Mouse (Mus musculus) hindbrain, embryonic 13.5 days (tissue): ENCODE measurements around the gene Ube2g2. TPM values are rescaled to one million over a fixed set of nuclear protein-coding genes. Genes with fewer than 3 reads are reported as not detected.

Source experiments
- ATAC-seq: fragments of 200-750 bp; cut with Nextera tagmentation; 2 replicates; pipeline ENCODE4 v1.8.0; 2017; ENCODE audit warnings: moderate TSS enrichment; ENCODE audit not compliant: low FRiP score
- H3K27ac ChIP-seq: fragments of 300-500 bp; sonication (generic); 2 replicates; pipeline ENCODE4 v1.5.1; 2015; ENCODE audit warnings: inconsistent platforms, mild to moderate bottlenecking, moderate library complexity
- H3K27me3 ChIP-seq: fragments of 300-500 bp; sonication (generic); 2 replicates; pipeline ENCODE4 v1.6.1; 2015; ENCODE audit warnings: mild to moderate bottlenecking, inconsistent platforms
- H3K36me3 ChIP-seq: fragments of 300-500 bp; sonication (generic); 2 replicates; pipeline ENCODE4 v1.6.1; 2015; ENCODE audit warnings: mild to moderate bottlenecking, inconsistent platforms
- H3K4me1 ChIP-seq: fragments of 300-500 bp; sonication (generic); replicated peaks from 2 replicates; pipeline ENCODE4 v1.6.1; 2015; ENCODE audit warnings: inconsistent platforms
- H3K4me2 ChIP-seq: fragments of 300-500 bp; sonication (generic); 2 replicates; pipeline ENCODE4 v1.6.1; 2015; ENCODE audit warnings: inconsistent platforms, mild to moderate bottlenecking, moderate library complexity
- H3K4me3 ChIP-seq: fragments of 300-500 bp; sonication (generic); 2 replicates; pipeline ENCODE4 v1.5.1; 2015; ENCODE audit warnings: mild to moderate bottlenecking, inconsistent platforms
- H3K9ac ChIP-seq: fragments of 300-500 bp; sonication (generic); 2 replicates; pipeline ENCODE4 v1.6.1; 2015; ENCODE audit warnings: mild to moderate bottlenecking, inconsistent platforms
- H3K9me3 ChIP-seq: fragments of 300-500 bp; sonication (generic); 2 replicates; pipeline ENCODE4 v1.6.1; 2016; ENCODE audit warnings: inconsistent platforms
- WGBS: fragments of 180-500 bp; shearing (Covaris S2); methylation state at CpG from one replicate; pipeline ENCODE4 v1.1.7; 2015; 5-methylcytosine and 5-hydroxymethylcytosine counted together
- polyA plus RNA-seq: library from polyadenylated mRNA; unstranded; fragments of >200 nt; fragmentation: Nextera tagmentation; extraction: Ambion mirVana; gene quantifications from 2 replicates; pipeline ENCODE4 v1.2.1, GENCODE M21; 2015

Ube2g2 gene
- polyA plus RNA-seq, 1 experiment from 2014 or later, result 94.5 TPM

DNA sequence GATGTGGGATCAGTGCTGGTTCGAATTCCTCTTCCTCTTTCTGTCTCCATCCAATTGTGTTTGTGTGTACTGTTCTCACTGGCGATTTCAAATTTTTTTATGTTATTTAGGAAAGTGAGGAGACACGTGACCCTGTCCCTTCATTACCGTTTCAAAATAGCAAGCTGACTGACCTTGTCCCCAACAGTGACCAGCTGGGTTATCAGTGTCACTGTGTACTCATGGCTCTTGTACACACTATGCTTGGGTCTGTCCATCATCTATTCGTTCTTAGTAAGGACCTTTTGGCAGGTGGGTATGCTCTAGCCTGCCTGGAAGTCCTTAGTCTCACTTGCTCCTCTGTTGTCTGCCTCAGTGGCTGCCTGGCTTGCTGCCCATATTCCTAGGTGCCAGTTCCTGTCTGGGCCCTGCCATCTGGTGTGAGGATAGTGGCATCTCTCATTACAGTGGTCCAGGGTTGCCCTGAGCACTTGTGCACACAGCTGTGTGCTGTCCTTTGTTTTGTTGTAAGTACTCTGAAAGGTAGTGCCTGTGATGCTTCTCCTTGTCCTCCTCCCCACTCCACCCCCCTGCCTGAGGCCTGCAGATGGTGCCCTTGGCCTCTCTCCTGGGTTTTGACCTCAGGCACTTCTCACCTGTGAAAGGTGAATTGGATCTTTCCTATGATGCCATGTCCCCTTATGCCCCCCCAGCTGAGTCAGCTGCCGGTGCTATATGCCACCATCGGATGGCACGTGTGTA is 11.7 kb upstream of the Ube2g2 start:
- no peak for ATAC-seq
- H3K36me3 ChIP-seq, result peaks cover 58% of the 10 kb centered on the region
- H3K27me3 ChIP-seq, result no peaks in the 10 kb centered on the region
- peaks cover 35% of the 10 kb centered on the region for H3K4me1 ChIP-seq
- H3K27ac ChIP-seq, result peak overlapping the region; percentile 30; the same call in 1 of the 2 replicates
- no peaks in the 10 kb centered on the region for H3K9me3 ChIP-seq
- H3K4me2 ChIP-seq, result no peak overlapping the region
- no peak overlapping the region for H3K4me3 ChIP-seq
- WGBS, result 88% methylated on average over 8 of the region's 8 CpGs
- no peak overlapping the region for H3K9ac ChIP-seq

DNA sequence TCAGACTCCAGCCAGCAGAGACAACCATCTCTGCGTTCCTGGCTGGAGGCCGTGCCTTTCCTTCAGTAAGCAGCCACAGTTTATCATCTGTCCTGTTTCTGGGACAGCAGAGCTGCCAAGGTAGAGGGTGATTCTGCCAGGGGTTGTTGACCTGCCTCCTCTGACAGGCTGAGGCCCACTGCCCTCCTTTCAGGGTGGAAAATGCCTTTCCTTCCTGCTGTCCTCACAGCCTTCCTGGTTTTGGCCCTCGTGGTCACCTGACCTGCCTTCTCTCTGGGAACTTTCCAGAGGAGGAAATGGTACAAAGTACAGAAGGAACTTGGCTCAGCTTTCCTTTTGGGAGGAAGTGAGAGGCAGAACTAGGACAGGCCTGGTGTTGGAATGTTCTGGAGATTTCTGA is 8.7 kb upstream of the Ube2g2 start:
- Histone ChIP-seq H3K4me3 (no peak overlapping the region), H3K9me3 (no peaks in the 10 kb centered on the region), H3K4me2 (no peak overlapping the region), H3K4me1 (peaks cover 16% of the 10 kb centered on the region), H3K27ac (peak overlapping the region; percentile 9; the same call in 1 of the 2 replicates), H3K9ac (no peak overlapping the region), H3K27me3 (no peaks in the 10 kb centered on the region), H3K36me3 (peaks cover 86% of the 10 kb centered on the region)
- WGBS, result 95% methylated on average over 3 of the region's 3 CpGs
- ATAC-seq, result no peak

GRCm38 (mm10) chr10:77615647-77616046 is 6.4 kb upstream of the Ube2g2 start:
- Histone ChIP-seq H3K36me3 (peaks cover 75% of the 10 kb centered on the region), H3K27ac (no peak overlapping the region), H3K9me3 (no peaks in the 10 kb centered on the region), H3K4me3 (no peak overlapping the region), H3K27me3 (no peaks in the 10 kb centered on the region), H3K4me1 (peaks cover 2% of the 10 kb centered on the region), H3K4me2 (no peak overlapping the region), H3K9ac (no peak overlapping the region)
- ATAC-seq, result no peak
- 95% methylated on average over 8 of the region's 8 CpGs for WGBS

DNA sequence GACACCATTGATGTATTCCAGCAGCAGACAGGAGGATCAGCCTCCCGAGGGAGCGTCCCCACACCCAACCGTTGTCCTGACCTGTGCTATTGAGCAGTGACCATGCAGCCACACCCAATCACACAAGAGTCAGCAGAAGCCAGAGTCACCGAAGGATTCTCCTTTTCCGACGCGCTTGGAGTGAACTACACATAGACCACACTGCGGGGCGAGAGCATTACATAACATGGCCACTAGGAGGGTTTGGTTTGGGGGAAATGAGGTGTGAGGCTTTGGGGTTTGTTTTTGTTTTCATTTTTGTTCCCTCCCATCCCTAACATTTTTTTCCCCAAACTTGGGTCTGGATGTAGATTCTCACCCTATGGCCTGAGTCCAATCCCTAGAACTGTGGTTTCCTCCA is 5.9 kb upstream of the Ube2g2 start:
- WGBS, result 97% methylated on average over 9 of the region's 9 CpGs
- ATAC-seq, result no peak
- no peak overlapping the region for H3K4me2 ChIP-seq
- no peaks in the 10 kb centered on the region for H3K27me3 ChIP-seq
- no peak overlapping the region for H3K4me3 ChIP-seq
- H3K4me1 ChIP-seq, result no peaks in the 10 kb centered on the region
- H3K36me3 ChIP-seq, result peaks cover 70% of the 10 kb centered on the region
- H3K27ac ChIP-seq, result no peak overlapping the region
- H3K9ac ChIP-seq, result no peak overlapping the region
- H3K9me3 ChIP-seq, result no peaks in the 10 kb centered on the region

DNA sequence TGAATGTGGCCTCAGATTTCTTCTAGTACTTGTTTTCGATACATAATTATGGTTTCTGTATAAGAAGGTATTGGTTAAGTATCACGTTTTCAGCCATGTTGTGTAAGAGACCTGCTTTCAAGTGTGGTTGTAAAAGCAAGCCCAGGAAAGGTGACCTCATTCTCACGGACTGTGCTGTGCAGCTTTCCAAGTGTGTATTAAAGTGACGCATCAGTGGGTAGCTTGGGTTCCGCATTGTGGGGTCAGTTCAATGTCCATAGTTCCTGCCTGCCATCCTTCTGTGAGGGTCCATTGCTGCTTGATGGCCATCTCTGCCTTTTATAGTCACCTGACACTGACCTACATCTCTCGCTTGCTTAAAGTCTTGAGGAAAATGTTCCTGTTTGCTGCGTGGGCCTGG is 5.1 kb upstream of the Ube2g2 start:
- Histone ChIP-seq H3K4me1 (peaks cover 6% of the 10 kb centered on the region), H3K4me3 (no peak overlapping the region), H3K27ac (no peak overlapping the region), H3K9ac (no peak overlapping the region), H3K36me3 (peaks cover 62% of the 10 kb centered on the region), H3K9me3 (no peaks in the 10 kb centered on the region), H3K4me2 (no peak overlapping the region), H3K27me3 (no peaks in the 10 kb centered on the region)
- WGBS, result 96% methylated on average over 7 of the region's 7 CpGs
- ATAC-seq, result no peak

DNA sequence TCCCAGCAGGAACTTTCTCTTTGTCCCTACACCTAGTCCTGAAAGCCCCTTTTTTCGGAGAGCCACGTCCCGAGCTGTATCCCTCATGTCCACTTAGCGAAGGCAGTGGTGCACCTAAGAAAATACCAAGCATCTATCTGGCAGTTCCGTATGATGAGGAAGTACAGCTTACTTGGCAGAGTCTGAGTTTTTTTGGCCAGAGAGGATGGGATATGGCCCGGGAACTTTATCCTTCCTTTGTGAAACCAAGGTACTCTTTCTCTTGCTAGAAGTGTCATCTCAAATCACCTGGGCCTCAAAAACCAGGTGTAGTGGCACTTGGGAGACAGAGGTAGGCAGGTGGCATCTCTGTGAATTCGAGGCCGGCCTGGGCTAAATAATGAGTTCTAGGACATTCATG is 529 bp upstream of the Ube2g2 start:
- Histone ChIP-seq H3K4me1 (peaks cover 43% of the 10 kb centered on the region), H3K4me2 (peak overlapping the region; percentile 79), H3K27ac (peak overlapping the region; percentile 89), H3K27me3 (no peaks in the 10 kb centered on the region), H3K36me3 (peaks cover 22% of the 10 kb centered on the region), H3K9ac (peak overlapping the region; percentile 98), H3K9me3 (no peaks in the 10 kb centered on the region), H3K4me3 (peak overlapping the region; percentile 87)
- no peak for ATAC-seq
- 81% methylated on average over 8 of the region's 8 CpGs for WGBS

DNA sequence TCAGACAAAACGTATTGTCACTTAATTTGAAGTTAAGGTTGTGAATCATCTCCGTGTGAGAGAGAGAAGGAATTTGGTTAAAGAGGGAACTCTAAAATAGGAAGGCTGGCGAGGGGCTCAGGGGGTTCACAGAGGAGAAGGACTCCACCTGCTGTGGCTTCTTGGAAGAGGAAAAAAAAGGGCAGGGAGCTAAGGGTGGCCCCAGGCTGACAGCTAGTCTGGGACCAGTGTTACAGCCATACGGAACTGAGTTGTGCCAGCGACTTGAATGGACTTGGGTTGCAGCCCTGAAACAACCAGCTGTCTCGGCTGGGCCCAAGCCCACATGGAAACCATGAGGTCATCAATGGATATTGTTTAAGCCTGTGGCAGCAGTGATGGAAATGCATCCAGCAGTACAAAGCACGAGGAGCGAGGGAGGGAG is 1.0 kb downstream of the Ube2g2 start:
- H3K36me3 ChIP-seq, result peaks cover 6% of the 10 kb centered on the region
- ATAC-seq, result peak; percentile 6; the same call in 1 of the 2 replicates
- 4% methylated on average over 8 of the region's 8 CpGs for WGBS
- H3K4me2 ChIP-seq, result peak overlapping the region; percentile 79
- H3K9me3 ChIP-seq, result no peaks in the 10 kb centered on the region
- H3K27me3 ChIP-seq, result no peaks in the 10 kb centered on the region
- H3K9ac ChIP-seq, result peak overlapping the region; percentile 98
- peak overlapping the region; percentile 42; the same call in 1 of the 2 replicates for H3K27ac ChIP-seq
- H3K4me3 ChIP-seq, result peak overlapping the region; percentile 87
- peaks cover 45% of the 10 kb centered on the region for H3K4me1 ChIP-seq

GRCm38 (mm10) chr10:77623639-77624400 is 1.7 kb downstream of the Ube2g2 start:
- Histone ChIP-seq H3K4me2 (peak overlapping the region; percentile 79), H3K9ac (peak overlapping the region; percentile 98), H3K4me1 (peaks cover 48% of the 10 kb centered on the region), H3K9me3 (no peaks in the 10 kb centered on the region), H3K4me3 (peak overlapping the region; percentile 87), H3K27me3 (no peaks in the 10 kb centered on the region), H3K36me3 (no peaks in the 10 kb centered on the region), H3K27ac (no peak overlapping the region)
- 95% methylated on average over 10 of the region's 10 CpGs for WGBS
- ATAC-seq, result no peak

GRCm38 (mm10) chr10:77624570-77624995 is 2.5 kb downstream of the Ube2g2 start:
- Histone ChIP-seq H3K9ac (peak overlapping the region; percentile 98; the same call in 1 of the 2 replicates), H3K27ac (no peak overlapping the region), H3K4me3 (0 out of 2 replicates have a peak overlapping the region, but pooled peaks have one; percentile 3), H3K27me3 (no peaks in the 10 kb centered on the region), H3K9me3 (no peaks in the 10 kb centered on the region), H3K4me1 (peaks cover 51% of the 10 kb centered on the region), H3K36me3 (no peaks in the 10 kb centered on the region), H3K4me2 (peak overlapping the region; percentile 79)
- ATAC-seq, result no peak
- WGBS, result 78% methylated on average over 7 of the region's 7 CpGs

DNA sequence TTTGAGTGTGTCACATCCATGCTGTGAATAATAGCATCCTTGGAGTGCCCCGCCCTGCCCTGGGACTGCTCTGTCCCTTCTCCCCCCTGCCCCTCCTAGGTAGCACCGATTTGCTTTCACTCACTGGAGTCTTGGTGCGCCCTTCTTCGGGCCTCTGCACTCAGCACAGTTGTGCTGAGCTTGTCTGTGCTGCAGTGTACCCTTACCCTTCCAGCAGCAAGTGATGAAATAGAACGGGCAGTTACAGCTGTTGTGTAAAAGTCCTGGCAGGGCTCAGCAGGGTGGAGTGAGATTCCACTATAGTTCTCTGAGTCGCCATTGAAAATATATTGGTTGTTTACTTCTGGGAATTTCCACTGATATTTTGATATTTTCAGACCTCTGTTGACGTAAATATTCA is 4.0 kb downstream of the Ube2g2 start:
- peaks cover 51% of the 10 kb centered on the region for H3K4me1 ChIP-seq
- no peaks in the 10 kb centered on the region for H3K36me3 ChIP-seq
- H3K4me2 ChIP-seq, result no peak overlapping the region
- H3K9ac ChIP-seq, result no peak overlapping the region
- H3K9me3 ChIP-seq, result no peaks in the 10 kb centered on the region
- no peak overlapping the region for H3K4me3 ChIP-seq
- H3K27me3 ChIP-seq, result no peaks in the 10 kb centered on the region
- H3K27ac ChIP-seq, result no peak overlapping the region
- ATAC-seq, result no peak
- WGBS, result 84% methylated on average over 7 of the region's 7 CpGs

DNA sequence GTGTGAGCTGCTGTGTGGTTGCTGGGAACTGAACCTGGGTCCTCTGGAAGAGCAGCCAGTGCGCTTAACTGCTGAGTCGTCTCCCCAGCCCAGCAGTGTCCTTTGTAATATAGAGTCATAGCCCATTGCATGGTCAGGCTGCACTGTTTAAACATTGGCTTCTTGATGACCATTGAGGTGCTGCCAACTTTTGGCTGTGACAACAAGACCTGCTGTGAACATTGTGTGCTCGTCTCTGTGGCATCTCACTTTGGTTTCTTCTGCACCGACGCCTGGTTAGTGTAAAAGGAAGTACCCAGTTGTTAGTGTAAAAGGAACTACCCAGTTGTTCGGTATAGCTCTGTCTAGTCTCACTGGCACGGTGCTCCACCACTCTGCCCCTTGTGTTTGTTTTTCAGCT is 4.5 kb downstream of the Ube2g2 start:
- Histone ChIP-seq H3K4me1 (peaks cover 49% of the 10 kb centered on the region), H3K9me3 (no peaks in the 10 kb centered on the region), H3K9ac (no peak overlapping the region), H3K4me3 (no peak overlapping the region), H3K4me2 (no peak overlapping the region), H3K27ac (no peak overlapping the region; the same call in 1 of the 2 replicates), H3K36me3 (peaks cover 6% of the 10 kb centered on the region), H3K27me3 (no peaks in the 10 kb centered on the region)
- no peak for ATAC-seq
- 76% methylated on average over 7 of the region's 7 CpGs for WGBS

GRCm38 (mm10) chr10:77627497-77627896 is 5.4 kb downstream of the Ube2g2 start:
- H3K27ac ChIP-seq, result 0 out of 2 replicates have a peak overlapping the region, but pooled peaks have one; percentile 19
- H3K36me3 ChIP-seq, result peaks cover 12% of the 10 kb centered on the region
- ATAC-seq, result peak; percentile 58; the same call in 1 of the 2 replicates
- H3K4me3 ChIP-seq, result no peak overlapping the region
- 0 out of 2 replicates have a peak overlapping the region, but pooled peaks have one; percentile 6 for H3K9ac ChIP-seq
- no peak overlapping the region for H3K4me2 ChIP-seq
- H3K4me1 ChIP-seq, result peaks cover 45% of the 10 kb centered on the region
- H3K27me3 ChIP-seq, result no peaks in the 10 kb centered on the region
- no peaks in the 10 kb centered on the region for H3K9me3 ChIP-seq
- 46% methylated on average over 2 of the region's 2 CpGs for WGBS
